Mouse (Mus musculus): ENCODE results near the gene Zfp541. TPM values are rescaled to one million over a fixed set of nuclear protein-coding genes. Genes with fewer than 3 reads are reported as not detected.
A peak's percentile ranks its signal among the peaks of the same experiment; 100 is the strongest.

Gene Zfp541
- polyA plus RNA-seq, 1 experiment = 0.01 TPM

DNA sequence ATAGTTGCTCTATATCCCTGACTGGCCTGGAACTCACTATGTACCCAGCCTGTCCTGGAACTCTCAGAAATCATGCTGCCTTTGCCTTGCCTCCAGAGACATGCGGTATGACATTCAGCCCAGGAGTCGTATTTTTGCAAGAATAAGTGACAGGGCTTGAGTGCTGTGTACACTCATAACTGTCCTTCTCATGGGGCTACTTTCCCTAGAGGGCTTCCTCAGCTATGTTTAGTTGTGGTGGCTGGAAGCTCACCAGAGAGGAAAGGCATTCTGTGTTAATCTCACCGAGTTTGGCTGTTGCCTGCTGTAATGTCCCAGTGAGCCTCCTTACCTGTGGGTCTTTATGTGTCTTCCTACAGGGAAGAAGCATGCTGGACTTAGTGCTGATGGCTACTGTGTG is 33.0 kb downstream of the Zfp541 start:
- no peak for TF ChIP-seq GATA1 (IDR thresholded peaks at IDR 0.05; ENCODE audit: low read length)
- H3K27me3 ChIP-seq (ENCODE audit: control insufficient read depth) = peaks cover 37% of the 10 kb centered on the region
- no peaks in the 10 kb centered on the region for H3K9me3 ChIP-seq (ENCODE audit: control insufficient read depth, low read length)
- H3K4me3 ChIP-seq (replicated peaks) = no peak overlapping the region
- H3K36me3 ChIP-seq (ENCODE audit: control insufficient read depth) = peaks cover 8% of the 10 kb centered on the region
- peaks cover 17% of the 10 kb centered on the region for H3K4me1 ChIP-seq (ENCODE audit: control insufficient read depth)

DNA sequence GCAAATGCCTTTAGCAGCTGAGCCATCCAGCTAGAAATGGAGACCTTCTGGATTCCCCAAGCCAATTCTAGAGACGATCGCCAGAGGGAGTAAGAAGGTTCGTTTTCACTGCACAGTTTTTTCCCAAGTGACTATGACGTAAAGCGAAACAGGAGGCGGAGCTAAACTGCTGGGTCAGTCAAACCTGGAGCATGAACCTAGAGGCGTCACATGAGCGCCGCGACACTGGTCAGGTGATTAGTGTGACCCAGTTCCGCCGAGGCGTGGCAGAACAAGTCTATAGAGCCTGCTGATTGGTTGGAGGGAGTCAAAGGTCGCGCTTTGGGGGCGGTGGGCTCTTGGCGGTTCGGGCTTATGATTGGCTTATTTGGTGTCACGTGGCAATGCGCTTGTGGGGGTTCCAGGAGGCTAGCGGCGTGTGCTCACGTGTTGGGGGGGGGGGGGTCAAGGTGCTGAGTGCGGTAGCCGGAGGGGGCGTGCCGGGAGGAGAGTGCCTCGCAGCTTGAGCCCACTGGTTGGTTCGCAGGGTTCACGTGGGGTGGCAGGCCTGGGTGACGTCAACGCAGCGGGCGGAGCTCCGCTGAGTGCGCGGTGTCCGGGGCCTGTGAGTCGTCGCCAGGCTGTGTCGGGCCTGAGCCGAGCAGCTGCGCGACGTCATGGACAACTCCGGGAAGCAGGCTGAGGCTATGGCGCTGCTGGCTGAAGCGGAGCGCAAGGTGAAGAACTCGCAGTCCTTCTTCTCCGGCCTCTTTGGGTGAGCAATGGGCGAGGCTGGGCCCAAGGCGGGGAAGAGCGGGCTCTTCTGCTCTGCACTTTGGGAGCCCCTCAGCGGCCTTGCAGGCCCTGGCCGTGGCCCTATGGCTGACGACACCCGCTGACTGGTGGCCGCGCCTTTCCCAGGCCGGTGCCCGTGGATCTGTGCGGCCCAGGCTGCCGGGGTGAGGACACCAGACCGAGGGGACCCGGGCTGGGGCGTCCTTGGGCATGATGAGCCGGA is 36.7 kb downstream of the Zfp541 start, which contains the start of gene Napa:
Gene Napa (plus strand): TSS at position 438 of the 997 bp plus-strand sequence.
- Histone ChIP-seq H3K4me1 (ENCODE audit: control insufficient read depth) (peaks cover 53% of the 10 kb centered on the region), H3K9me3 (ENCODE audit: control insufficient read depth, low read length) (no peaks in the 10 kb centered on the region), H3K27me3 (ENCODE audit: control insufficient read depth) (peaks cover 19% of the 10 kb centered on the region), H3K4me3 (replicated peaks) (peak within 1 kb of the TSS; percentile 85), H3K36me3 (ENCODE audit: control insufficient read depth) (peaks cover 46% of the 10 kb centered on the region)
- no peak for TF ChIP-seq TAL1 (IDR thresholded peaks at IDR 0.05; ENCODE audit: low read length)
- TF ChIP-seq GATA1 (IDR thresholded peaks at IDR 0.05; ENCODE audit: low read length) = no peak

DNA sequence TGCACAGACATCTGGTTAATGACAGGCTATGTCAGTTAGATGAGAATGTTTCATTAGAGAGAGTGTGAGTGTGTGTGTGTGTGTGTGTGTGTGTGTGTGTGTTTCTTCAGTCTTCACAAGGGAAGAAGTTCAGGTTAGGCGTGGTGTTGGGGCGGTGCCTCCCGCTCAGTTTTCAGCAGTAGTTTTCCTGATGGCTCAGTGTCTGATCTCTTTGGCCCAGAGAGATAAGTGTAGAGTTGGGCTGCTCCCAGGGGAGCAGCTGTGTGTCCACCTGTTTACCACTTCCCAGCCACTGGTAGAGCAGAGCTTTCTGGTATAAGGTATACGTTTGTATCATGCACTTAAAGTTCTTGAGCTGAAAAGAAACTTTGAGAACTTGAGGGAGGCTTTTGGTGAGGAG is 38.3 kb downstream of the Zfp541 start:
- peaks cover 61% of the 10 kb centered on the region for H3K36me3 ChIP-seq (ENCODE audit: control insufficient read depth)
- H3K4me1 ChIP-seq (ENCODE audit: control insufficient read depth) = peaks cover 69% of the 10 kb centered on the region
- no peaks in the 10 kb centered on the region for H3K9me3 ChIP-seq (ENCODE audit: control insufficient read depth, low read length)
- peak overlapping the region; percentile 85 for H3K4me3 ChIP-seq (replicated peaks)
- peaks cover 8% of the 10 kb centered on the region for H3K27me3 ChIP-seq (ENCODE audit: control insufficient read depth)
- TF ChIP-seq TAL1 (IDR thresholded peaks at IDR 0.05; ENCODE audit: low read length) (no peak), GATA1 (IDR thresholded peaks at IDR 0.05; ENCODE audit: low read length) (peak; percentile 58)

DNA sequence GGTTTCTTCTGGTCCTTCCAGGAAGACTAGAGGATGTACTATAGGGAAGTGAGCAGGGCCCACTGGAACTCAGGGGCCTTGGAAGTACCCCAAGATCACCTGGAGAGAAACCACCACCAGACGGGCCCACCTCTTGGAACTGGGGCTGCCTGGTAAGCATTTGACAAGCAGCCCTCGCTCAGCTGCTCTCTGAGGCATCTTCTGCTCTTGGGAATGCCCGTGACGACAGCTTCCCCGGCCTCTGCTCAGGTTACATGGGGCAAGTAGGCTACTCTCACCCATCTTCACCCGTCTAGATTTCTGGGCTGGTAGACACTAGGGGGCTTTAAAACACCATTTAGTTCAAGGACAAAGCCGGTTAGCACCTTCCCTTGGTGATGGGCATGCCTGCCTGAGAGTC is 39.5 kb downstream of the Zfp541 start:
- Histone ChIP-seq H3K4me3 (replicated peaks) (peak overlapping the region; percentile 85), H3K9me3 (ENCODE audit: control insufficient read depth, low read length) (no peaks in the 10 kb centered on the region), H3K36me3 (ENCODE audit: control insufficient read depth) (peaks cover 73% of the 10 kb centered on the region), H3K4me1 (ENCODE audit: control insufficient read depth) (peaks cover 74% of the 10 kb centered on the region), H3K27me3 (ENCODE audit: control insufficient read depth) (no peaks in the 10 kb centered on the region)
- no peak for TF ChIP-seq TAL1 (IDR thresholded peaks at IDR 0.05; ENCODE audit: low read length)
- no peak for TF ChIP-seq GATA1 (IDR thresholded peaks at IDR 0.05; ENCODE audit: low read length)

DNA sequence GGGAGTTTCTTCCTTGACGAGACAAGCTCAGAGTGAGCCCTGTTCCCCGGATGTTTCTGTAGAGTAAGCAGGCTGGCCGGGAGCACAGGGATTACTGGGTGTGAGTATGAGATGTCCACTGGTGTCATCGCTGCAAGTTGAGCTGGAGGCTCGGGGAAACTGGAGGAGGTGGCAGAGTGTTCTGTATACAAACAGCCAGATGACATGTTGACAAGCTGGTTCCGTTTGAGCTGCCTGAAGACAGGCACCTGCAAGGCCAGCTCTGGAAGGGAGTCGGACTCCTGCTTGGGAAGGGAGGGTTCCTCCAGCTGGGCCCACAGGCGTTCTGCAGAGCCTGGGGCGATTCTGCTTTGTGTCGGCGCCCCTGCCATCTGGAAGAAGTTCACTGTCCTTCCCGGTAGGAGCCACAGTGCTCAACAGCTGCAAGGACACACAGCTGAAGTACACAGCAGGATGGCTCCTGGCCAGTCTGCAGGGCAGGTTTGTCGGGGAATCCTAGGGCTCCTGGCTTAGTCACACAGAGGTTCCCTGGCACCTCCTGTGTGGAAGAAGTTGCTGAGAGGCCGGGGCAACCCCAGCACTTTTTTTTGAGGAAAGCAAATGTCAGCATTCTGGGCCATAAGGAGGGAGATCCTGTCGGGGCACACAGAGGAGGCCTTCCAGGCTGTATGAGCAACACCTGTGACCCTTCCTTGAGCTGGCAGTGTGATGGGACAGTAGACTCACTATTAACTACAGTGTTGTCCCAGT is 40.3 kb downstream of the Zfp541 start:
- TF ChIP-seq TAL1 (IDR thresholded peaks at IDR 0.05; ENCODE audit: low read length) (no peak), GATA1 (IDR thresholded peaks at IDR 0.05; ENCODE audit: low read length) (no peak)
- H3K27me3 ChIP-seq (ENCODE audit: control insufficient read depth) = no peaks in the 10 kb centered on the region
- peak overlapping the region; percentile 85 for H3K4me3 ChIP-seq (replicated peaks)
- no peaks in the 10 kb centered on the region for H3K9me3 ChIP-seq (ENCODE audit: control insufficient read depth, low read length)
- H3K4me1 ChIP-seq (ENCODE audit: control insufficient read depth) = peaks cover 74% of the 10 kb centered on the region
- peaks cover 81% of the 10 kb centered on the region for H3K36me3 ChIP-seq (ENCODE audit: control insufficient read depth)

DNA sequence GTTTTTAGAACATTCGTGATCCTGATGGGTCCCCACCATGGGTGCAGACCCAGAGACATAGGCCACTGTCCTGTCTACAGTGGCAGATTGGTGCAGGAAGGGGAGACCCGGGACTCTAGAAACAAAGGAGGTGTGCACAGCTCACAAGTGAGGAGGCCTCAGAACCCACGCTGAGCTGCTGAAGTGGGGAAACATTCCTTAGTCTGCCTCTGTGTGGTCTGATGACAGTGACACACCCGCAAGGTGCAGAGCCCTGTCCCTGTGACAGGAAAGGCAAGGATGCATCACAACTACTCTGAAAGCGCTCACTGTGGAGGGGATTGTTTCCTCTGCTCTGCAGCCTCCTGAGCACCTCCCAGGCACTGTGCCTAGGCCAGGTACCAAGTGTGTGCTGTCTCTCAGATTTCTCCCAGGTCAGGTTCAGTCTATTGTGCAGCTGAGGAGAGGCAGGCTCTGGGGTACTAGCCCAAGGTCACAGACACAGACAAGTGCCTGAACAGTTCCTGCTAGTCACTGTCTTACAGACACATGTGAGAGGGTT is 41.1 kb downstream of the Zfp541 start:
- peaks cover 90% of the 10 kb centered on the region for H3K36me3 ChIP-seq (ENCODE audit: control insufficient read depth)

DNA sequence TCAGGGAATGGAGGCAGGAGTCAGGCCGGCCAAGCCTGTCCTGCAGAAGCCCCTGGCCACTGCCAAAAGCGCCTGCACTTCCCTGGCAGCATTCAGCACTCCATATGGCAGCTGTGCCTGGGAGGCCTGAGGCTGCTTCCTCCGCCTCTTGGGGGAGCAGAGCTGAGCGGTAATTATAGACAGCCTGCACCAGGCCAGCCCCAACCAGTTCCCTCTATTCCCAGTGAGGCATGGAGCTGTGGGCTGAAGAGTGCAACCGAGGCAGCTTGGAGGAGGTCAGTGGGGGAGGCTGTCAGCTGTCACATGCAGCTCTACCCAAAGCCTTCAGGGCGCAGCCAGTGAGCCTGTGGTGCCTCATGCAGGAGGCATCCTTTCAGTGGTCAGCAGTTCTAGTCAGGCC is 42.1 kb downstream of the Zfp541 start:
- Histone ChIP-seq H3K4me1 (ENCODE audit: control insufficient read depth) (peaks cover 65% of the 10 kb centered on the region), H3K9me3 (ENCODE audit: control insufficient read depth, low read length) (no peaks in the 10 kb centered on the region), H3K4me3 (replicated peaks) (no peak overlapping the region), H3K36me3 (ENCODE audit: control insufficient read depth) (peaks cover 100% of the 10 kb centered on the region), H3K27me3 (ENCODE audit: control insufficient read depth) (no peaks in the 10 kb centered on the region)
- no peak for TF ChIP-seq GATA1 (IDR thresholded peaks at IDR 0.05; ENCODE audit: low read length)
- TF ChIP-seq TAL1 (IDR thresholded peaks at IDR 0.05; ENCODE audit: low read length) = no peak

More for the DNA sequence above, 41.1 kb downstream of the Zfp541 start:
- H3K4me3 ChIP-seq (replicated peaks) = no peak overlapping the region
- peaks cover 68% of the 10 kb centered on the region for H3K4me1 ChIP-seq (ENCODE audit: control insufficient read depth)
- H3K27me3 ChIP-seq (ENCODE audit: control insufficient read depth) = no peaks in the 10 kb centered on the region
- H3K9me3 ChIP-seq (ENCODE audit: control insufficient read depth, low read length) = no peaks in the 10 kb centered on the region
- no peak for TF ChIP-seq TAL1 (IDR thresholded peaks at IDR 0.05; ENCODE audit: low read length)
- TF ChIP-seq GATA1 (IDR thresholded peaks at IDR 0.05; ENCODE audit: low read length) = no peak

DNA sequence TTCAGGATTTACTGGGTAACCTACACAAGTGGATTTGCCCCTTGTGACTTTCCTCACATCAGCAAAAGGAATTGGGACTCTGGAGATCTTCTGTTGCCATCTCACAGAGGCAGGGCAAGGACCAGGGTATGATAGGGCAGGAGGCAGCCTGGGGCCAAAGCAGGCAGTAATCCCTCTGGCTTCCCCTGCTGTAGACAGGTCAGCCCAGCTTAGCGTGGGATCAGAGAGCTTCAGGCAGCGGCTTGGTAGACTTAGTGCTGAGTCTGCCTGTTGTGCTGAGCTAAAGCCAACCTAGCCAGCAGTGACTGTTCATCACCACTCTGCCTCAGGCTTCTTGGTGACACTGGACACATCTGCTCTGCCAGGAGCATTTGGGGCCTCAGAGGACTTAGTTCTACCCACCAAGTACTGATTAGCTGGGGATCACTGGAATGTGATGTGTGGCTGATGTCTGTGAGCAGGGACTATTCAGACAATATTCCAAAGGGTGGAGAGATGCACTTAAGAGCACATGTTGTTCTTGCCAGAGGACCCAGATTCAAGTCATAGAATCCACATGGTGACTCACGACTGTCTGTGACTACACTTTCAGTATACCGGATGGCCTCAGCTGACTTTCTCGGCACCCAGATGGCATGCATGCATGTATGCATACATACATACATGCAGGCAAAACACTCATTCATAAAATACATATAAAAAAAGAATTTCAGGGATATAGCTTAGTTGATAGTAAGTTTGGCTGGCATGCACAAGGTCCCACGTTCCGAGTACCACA is 43.2 kb downstream of the Zfp541 start:
- no peaks in the 10 kb centered on the region for H3K27me3 ChIP-seq (ENCODE audit: control insufficient read depth)
- no peak for TF ChIP-seq TAL1 (IDR thresholded peaks at IDR 0.05; ENCODE audit: low read length)
- no peak for TF ChIP-seq GATA1 (IDR thresholded peaks at IDR 0.05; ENCODE audit: low read length)
- H3K4me1 ChIP-seq (ENCODE audit: control insufficient read depth) = peaks cover 55% of the 10 kb centered on the region
- H3K9me3 ChIP-seq (ENCODE audit: control insufficient read depth, low read length) = no peaks in the 10 kb centered on the region
- peaks cover 100% of the 10 kb centered on the region for H3K36me3 ChIP-seq (ENCODE audit: control insufficient read depth)
- no peak overlapping the region for H3K4me3 ChIP-seq (replicated peaks)
